Mouse (Mus musculus) thymus, adult 2 months (tissue): ENCODE results near the gene Pkp4.

ENCODE experiments used
- CTCF ChIP-seq: fragments of 200-500 bp; IDR thresholded peaks from 2 replicates; pipeline ENCODE4 v1.5.1; 2012; ENCODE audit warnings: mild to moderate bottlenecking, control low read depth, low read length, moderate library complexity, borderline replicate concordance; ENCODE audit not compliant: control insufficient read depth, poor library complexity, insufficient read depth; ENCODE audit errors: extremely low read depth
- POLR2A ChIP-seq: fragments of 200-500 bp; IDR thresholded peaks from 2 replicates; pipeline ENCODE4 v1.6.1; 2012; ENCODE audit warnings: mild to moderate bottlenecking, low read length, control low read depth, moderate library complexity; ENCODE audit not compliant: control insufficient read depth, poor library complexity, insufficient read depth; ENCODE audit errors: extremely low read depth

DNA sequence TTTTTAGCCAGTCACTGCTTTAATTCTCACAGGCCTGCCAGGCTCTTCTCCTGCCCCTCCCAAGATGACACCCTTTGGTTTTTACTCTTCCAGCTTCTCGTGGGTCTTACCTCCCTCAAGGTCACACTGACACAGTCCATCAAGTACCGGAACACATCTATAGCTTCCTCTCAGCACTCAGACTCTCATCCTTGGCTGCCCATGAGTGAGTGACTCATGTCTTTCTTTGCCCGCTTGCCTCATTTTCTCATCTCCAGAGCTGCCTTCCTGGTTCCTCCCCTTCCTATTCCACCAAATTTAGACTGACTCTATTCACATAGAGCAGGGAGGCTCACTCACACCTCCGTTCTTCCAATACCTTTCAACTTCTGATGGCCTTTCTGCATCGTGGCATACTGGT lies 42.3 kb downstream of the Pkp4 start:
- TF ChIP-seq CTCF (no peak), POLR2A (no peak)
